Mouse (Mus musculus) yolk sac, embryonic 10.5 days (tissue): ENCODE measurements around the gene Mrpl40.
A peak's percentile ranks its signal among the peaks of the same experiment; 100 is the strongest.
"Not testable (repeated sequence)": the region's sequence is repeated elsewhere in the genome, so short reads cannot be mapped to it uniquely, and the experiment has no call there.

Experiments used
- DNase-seq: peaks from one replicate; pipeline ENCODE4 v3.0.0-alpha.2; 2017; ENCODE audit warnings: low spot score

Mrpl40 gene

DNA sequence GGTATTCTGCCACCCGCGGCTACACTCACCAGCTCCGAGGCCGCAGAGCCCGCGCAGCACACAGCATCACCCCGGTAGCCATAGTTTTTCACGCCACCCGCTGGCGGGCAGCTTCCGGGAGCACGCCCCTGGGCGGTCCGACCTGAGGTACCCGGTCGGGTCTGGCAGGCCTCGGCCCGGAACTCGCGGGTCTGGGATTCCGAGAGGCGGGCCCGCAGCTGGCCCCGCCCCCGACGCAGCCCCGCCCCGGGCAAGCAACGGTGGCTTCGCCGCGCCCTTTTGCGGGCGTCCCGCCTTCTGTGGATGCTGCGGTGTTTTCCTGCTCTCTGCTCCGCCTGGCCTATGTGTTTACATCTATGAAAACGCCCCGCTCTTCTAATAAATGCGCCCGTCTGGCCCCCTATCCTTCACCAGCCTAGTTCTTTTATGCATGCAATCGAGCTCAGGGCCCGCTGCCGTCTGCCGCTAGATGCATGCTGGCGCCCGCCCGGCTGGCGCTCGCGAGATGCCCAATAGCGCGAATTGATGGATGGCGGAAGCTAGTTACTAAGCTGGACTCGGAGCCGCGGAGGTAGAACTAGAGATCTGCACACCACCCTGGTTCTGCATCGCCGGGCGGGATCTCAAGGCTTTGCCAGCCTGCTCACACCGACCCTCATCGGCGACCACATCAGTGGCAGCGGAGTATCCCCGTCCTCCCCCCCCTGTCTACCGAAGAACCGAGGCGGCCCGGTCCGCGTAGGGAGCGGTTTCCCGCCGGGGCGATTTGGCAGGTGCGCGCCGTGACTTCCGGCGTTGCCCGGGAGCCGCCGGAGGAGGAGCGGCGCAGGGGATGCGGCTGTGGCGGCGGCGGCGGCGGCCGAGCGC is at the start of gene Mrpl40, which contains the start of gene Hira:
Gene Mrpl40, minus strand, starts transcription at position 421 of the 867 bp plus-strand sequence.
Gene Hira, plus strand, starts transcription at position 596 of the 867 bp plus-strand sequence.
- peak; percentile 96 for DNase-seq

DNA sequence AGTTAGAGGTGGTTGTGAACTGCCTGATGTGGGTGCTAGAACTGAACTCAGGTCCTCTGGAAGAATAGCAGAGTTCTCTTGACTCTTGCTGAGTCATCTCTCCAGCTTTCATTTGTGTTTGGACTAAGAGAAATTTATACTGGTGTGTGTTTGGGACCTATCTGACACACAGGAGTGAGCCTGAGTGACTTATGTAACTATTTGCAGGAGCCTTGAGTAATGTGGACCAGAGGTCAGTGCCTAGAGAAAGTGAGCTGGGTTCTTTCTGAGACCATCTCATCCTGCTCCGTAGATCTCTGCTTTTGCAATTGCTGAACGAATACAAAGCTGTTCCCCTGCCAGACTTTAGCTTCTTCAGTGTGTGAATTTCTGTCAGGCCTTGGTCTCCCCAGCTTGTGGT is 45.1 kb upstream of the Mrpl40 start:
- DNase-seq = no peak

GRCm38 (mm10) chr16:18916064-18916463 is 39.4 kb upstream of the Mrpl40 start:
- no peak for DNase-seq

DNA sequence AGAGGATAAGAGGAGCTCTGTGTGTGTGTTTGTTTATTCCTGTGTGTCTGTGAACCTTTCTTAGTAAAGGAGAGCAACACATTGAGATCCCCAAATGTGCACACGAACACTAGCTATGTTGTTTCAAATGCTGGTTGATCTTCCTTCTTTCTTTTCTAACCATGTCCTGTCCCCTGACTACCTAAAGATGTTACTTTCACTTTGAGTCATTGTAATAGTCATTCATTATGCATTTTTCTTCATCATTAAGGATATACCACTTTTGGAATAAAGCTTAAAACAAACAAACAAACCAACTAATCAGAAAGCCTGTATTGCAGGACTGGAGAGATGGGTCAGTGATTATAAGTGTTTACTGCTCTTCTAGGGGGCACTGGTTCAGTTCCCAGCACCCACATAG is 29.0 kb upstream of the Mrpl40 start:
- no peak for DNase-seq

DNA sequence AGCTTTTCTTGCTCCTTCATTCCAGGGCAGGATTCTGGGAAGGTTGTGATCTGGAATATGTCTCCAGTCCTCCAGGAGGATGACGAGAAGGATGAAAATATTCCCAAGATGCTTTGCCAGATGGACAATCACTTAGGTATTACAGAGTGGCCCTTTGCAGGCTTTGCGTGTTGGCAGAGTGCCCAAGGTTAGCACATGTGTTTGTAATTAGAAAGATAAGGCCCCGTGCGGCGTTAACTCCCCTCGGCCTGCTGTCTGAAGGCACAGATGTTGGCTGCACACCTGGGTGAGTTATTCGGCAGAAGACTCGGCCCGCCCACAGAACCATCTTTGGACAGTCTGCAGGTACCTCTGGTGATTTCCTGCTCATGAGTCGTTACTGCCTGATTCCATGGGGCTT is 19.8 kb upstream of the Mrpl40 start:
- DNase-seq = no peak

GRCm38 (mm10) chr16:18895249-18895648 is 18.6 kb upstream of the Mrpl40 start:
- DNase-seq = no peak

DNA sequence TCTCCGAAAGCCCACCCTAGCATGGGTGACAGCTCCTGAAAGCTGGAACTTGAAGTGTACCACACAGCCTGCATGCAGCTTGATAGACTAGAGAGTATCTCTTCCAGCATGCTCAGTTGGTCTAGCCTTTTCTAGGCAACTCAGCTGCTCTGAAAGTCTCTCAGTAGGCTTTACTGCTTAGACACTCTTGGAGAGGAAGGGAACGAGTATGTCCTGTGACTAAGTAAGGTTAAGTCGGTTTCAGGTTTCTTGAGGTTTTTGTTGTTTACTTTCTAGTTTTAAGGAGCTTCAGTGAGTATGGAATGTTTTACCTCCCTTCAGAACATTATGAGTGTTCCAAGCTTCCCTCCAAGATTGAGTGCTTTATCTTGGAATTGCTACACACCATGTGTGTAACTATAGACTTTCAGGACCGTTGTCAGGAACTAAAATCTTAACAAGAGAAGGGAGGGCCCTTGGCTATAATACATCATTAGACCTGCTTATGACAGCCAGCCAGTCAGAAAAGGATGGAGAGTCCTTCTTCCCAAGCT is 17.2 kb upstream of the Mrpl40 start:
- DNase-seq = no peak

GRCm38 (mm10) chr16:18884044-18884443 is 7.4 kb upstream of the Mrpl40 start:
- no peak for DNase-seq

DNA sequence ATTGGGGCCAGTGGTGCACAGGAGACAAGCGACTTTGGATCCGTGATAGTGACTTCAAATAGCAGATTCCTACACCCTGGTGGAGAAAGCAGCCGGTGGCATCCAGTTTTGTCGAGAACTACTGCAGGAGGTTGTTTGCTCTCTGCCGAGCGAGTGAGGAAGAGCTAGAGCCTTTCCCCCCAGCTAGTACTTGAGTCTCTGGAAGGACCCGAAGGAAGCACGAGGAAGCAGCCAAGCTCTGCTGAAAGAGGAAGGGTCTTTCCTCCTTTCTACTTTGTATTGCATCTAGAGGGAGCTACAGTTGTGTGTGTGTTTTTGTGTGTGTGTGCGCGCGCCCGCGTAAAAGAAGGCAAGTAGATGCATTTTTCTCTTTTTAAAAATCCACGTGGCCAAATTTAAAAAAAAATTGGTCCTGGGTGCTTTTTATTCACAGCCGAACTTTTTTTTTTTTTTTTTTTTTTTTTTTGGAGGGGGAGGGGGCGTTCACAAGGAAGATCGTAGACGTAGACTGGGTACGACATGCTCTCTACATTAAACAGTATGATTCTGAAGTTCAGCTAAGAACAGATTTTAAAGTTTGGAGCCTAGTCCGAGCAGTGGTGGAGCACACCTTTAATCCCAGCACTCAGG is 1.5 kb upstream of the Mrpl40 start:
- no peak for DNase-seq

GRCm38 (mm10) chr16:18877386-18878090 is 876 bp upstream of the Mrpl40 start:
- peak; percentile 80 for DNase-seq

DNA sequence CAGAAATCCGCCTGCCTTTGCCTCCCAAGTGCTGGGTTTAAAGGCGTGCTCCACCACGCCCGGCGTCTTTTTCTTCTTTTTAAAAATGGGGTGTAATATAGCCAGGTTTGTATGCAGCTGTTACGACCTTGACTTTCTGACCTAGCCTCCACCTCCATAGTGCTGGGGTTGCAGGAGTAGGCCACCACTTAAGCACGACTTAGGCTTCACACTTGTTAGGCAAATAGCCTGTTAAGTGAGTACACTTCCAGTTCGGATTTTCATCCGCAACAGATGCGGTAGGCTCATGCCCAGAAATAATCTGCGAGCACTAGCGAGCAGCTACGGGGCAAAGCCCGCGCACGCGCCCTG is 596 bp downstream of the Mrpl40 start:
- no peak for DNase-seq

GRCm38 (mm10) chr16:18870495-18870894 is 6.2 kb downstream of the Mrpl40 start:
- not testable (repeated sequence) for DNase-seq

DNA sequence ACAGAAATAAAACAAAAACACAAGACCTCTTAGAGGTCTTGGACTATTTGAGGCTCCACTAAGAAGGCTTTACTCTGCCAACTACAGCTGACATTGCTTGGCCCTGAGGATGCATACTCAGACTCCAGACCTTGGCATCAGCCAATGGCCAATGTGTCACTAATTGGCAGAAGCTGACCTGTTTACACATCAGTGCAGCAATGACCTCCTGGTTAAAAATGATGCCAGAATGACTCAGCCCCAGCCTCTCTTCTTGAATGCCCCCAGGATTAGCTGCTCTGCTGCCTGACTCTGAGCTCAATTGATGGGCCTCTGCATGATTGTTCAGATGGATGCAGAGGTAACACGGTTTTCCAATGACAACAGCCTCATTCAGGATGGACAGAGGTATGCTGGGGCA is 16.5 kb downstream of the Mrpl40 start:
- no peak for DNase-seq

DNA sequence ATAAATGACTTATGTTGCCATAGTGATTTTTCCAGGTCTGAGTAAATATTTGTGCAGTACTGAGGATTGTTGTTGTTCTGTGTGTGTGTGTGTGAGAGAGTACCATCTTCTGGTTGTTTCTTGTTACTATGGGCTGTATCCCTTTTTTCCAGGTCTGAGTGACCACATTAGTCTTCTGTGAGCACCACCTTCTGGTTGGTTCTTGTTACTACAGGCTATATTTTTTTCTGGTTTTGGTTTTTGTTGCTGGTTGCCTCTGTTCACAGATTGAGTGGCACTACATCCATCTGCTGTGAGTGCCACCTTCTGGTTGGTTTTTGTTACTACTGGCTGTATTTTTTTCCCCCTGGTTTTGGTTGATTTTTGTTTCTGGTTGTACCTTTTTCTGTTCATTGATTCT is 18.1 kb downstream of the Mrpl40 start:
- DNase-seq = peak; percentile 34

GRCm38 (mm10) chr16:18849521-18850190 is 27.0 kb downstream of the Mrpl40 start:
- DNase-seq = not testable (repeated sequence)

DNA sequence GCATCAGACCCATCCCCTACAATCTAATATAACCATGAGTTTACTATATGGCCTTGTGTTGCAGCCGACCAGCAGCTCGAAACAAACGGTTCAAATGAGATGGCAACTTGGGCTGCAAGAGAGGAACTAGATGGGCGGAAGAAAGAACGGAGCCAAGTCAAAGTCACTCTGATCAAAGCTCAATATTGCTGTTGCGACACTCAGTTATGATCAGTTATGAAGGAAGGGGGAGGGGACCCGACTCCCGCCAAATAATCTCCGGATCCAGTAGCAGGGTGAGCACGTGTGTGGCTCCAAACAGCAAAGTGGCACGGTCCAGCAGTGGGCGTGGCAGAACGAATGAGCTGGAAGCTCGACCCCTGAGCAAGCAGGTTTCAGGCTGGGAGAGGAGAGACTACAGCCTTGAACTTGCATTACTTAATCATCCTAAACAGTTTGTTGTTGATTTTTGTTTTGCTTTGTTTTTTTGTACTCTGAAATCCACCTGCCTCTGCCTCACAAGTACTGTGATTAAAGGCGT is 30.3 kb downstream of the Mrpl40 start:
- no peak for DNase-seq

DNA sequence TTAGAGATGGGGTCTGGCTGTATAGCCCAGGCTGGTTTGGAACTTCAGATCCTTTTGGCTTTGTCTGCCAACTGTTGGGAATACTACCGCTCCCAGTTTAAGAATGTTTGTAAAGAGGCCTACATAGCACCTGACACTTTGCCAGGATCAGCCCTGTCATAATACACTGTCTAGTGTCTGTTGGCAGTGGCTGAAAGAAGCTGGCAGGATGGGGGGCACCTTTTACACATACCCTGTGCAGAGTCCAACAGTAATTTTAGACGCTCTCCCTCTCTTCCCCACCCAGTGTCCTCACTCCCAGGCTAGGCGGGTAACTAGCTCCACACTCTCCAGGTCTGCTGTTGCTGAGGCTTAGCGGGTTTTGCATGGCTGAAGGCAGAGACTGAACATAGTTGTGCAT is 38.3 kb downstream of the Mrpl40 start:
- no peak for DNase-seq

DNA sequence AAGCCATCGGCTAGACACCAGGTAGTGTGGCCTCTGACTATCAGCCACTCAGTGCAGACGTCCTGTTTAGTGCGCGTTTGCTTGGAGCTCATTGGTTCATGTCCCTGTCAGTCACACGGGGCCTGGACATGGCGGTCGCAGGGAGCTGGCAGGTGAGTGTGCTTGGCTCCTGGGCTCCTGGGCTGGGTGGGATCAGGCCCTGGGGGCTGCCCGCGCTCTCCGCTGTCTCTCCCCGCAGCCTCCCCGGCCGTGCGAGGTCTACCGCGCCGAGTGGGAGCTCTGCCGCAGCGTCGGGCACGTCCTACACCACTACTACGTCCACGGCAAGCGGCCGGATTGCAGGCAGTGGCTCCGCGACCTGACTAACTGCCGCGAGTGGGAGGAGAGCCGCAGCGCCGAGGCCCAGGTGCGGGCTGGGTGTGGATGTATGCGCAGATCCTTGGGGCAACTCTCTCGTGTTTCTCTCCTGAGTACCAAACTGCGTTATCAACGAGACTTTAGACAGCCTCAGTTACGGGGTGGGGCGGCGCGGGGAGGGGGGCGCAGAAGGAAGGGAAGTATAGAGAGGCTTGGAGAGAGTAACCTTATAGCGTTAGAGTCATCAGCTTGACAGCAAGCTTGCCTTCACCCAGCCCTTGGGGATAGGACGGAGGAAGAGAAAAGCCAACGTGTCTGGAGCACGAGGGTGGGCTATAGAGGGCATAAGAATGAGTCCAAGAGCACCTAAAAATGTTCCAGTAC is 40.0 kb downstream of the Mrpl40 start, which contains the start of the genes 2510002D24Rik and Gm28539:
Gene 2510002D24Rik, plus strand, starts transcription at position 111 of the 741 bp plus-strand sequence.
Gene Gm28539, plus strand, starts transcription at position 117 of the 741 bp plus-strand sequence.
- peak; percentile 94 for DNase-seq

DNA sequence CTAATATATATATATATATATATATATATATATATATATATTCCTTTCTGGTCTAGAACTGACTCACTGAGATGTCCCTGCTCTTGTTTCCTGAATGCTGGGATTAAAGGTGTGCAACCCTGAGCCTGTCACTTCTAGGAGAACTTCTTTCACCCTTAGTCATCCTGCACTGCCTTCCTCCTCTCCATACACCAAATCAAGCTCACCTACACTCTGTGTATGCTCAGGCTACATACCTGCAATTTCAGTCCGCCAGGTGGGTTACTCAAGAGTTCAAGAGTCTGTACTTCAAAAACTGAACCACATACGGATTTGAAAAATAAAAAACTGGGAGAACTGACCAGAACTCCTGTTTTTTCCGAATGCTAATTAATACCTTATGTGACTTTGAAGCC is 40.6 kb downstream of the Mrpl40 start:
- no peak for DNase-seq

DNA sequence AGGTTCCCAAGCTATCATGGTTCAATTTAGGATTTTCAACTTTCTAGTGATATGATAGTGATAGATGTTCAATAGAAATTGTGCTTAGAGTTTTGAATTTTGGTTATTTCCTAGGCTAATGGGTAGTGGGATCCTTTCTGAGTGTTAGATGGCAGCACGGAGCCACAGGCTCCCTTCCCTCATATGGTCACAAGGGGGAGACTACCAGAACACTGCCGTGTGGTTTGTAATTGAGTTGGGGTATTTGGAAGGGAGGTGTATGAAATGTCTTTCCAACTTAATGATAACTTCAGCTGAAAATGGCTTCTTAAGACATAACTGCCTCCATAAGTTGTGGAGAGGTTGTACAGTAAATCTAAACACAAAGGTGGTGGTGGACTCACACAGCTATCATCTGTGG is 43.2 kb downstream of the Mrpl40 start:
- no peak for DNase-seq

DNA sequence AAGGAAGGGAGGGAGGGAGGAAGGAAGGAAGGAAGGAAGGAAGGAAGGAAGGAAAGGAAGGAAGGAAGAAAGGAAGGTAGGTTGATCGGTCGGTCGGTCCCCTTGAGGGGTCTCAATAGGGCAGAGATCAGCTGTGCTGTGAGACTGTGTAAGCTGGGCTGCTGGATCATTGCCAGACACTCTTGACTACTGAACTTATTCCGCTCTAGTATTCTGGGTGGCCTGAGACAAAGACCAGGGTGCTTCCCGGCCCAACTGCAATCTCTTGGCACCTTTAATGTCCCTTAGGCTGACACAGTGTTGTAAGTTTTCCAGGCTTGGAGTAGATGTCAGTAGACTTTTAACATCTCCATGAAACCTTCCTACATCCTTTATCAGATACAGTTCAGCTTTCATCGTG is 47.6 kb downstream of the Mrpl40 start:
- no peak for DNase-seq
